Mouse (Mus musculus): ENCODE measurements around the gene Enc1.

Enc1 gene

DNA sequence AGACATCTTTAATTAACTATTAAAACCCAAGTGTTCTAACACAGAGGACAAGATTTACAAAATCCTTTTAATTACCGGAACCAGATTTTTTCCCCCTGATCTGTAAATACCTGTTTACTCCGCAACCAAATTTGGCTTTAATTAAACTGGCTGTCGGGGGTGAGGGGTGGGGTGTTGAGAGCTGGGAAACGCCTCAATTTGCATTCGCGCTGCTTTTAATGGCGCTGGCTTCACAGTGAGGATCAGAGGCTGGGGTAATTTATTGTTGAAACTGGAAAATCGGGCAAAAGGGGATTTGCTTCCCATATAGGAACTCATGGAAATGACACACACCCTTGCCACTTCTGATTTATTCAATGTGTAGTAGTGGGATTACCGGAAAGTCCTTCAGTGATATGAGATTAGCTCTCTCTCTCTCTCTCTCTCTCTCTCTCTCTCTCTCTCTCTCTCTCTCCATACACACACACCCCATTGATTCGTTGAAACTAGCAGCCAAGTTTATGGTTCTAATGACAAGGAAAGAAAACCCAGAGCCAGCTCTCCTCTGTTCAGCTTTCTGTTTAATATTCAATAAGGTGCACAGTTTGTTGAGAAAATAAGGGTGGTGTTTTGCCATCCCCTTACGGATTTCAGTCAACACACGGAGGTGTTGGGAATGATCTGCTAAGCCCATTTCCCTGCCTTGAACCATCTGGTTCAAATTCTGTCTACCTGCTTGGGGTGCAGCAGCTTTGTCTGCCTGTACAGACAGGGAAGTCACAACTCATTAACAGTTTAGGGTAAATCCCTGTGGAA is 51.7 kb downstream of the Enc1 start:
- no peak for DNase-seq (ENCODE audit: low spot score)

DNA sequence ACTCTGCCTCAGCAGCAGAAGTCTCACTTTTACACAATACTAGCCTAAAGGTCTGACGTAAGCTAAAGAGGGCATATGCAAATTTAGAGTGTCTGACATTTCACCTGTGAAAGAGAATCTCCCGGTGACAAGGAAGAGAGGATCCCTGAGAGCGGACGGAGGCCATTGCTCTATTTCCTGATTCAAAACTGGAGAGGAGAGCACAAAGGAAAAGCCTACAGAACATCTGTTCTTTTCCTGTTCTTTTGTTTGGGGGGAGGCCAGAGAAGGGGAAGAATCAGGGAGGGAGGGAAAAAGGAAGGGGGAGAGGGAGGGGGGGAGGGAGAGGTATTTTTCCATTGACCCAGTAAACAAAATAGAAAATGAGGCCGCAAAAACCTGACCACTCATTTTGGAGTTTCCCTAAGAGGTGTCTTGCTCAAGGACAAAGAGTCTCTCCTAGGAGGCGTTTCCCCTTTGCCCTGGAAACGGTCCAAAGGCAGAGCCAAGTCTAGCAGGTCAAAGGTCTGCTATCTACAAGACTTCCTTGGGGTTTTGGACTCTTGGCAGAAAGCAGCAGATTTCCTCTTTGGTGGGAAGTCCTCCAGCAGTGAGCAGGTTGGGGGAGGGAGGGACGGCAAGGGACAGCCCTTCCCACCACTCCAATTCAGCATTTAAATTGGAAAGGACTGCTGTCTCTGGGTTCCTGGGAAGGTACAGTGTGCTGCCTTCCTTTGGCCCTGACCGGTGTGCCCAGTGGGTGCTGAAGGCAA is 54.4 kb downstream of the Enc1 start:
- DNase-seq (ENCODE audit: low spot score): peak; percentile 40

GRCm38 (mm10) chr13:97295853-97296219 is 54.9 kb downstream of the Enc1 start:
- DNase-seq (ENCODE audit: low spot score): no peak

DNA sequence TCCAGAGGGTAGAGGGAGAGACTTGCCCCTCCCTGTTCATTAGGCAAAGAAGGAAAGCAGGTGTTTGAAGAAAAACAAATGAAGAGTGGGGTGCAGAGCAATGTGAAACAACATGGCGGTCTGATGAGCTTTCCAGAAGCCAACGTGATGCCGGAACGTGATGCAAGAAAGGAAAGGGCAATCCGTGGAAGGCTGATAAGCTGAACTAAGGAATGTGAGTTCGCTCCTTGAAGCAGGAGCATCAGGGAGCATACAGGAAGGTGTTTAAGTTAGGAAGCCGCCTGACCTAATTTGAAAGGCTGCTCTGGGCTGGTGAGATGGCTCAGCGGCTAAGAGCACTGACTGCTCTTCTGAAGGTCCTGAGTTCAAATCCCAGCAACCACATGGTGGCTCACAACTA is 55.4 kb downstream of the Enc1 start:
- no peak for DNase-seq (ENCODE audit: low spot score)

DNA sequence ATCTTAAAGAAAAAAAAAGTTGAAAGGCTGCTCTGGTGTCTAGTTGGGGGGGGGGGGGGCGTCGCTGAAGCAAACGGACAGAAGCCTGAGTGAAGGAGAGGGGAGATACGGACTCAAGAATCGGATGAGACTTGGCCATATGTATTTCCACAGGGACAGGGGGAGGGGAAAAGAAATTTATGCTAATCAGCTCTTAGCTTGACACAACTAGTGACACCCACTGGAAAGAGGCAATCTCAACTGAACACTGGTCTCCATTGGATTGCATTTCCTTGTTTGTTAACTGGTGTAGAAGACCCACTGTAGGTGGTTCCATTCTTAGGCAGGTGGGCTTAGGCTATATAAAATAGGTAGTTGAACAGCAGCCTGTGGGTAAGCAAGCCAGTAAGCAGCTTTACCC is 55.9 kb downstream of the Enc1 start:
- DNase-seq (ENCODE audit: low spot score): no peak

DNA sequence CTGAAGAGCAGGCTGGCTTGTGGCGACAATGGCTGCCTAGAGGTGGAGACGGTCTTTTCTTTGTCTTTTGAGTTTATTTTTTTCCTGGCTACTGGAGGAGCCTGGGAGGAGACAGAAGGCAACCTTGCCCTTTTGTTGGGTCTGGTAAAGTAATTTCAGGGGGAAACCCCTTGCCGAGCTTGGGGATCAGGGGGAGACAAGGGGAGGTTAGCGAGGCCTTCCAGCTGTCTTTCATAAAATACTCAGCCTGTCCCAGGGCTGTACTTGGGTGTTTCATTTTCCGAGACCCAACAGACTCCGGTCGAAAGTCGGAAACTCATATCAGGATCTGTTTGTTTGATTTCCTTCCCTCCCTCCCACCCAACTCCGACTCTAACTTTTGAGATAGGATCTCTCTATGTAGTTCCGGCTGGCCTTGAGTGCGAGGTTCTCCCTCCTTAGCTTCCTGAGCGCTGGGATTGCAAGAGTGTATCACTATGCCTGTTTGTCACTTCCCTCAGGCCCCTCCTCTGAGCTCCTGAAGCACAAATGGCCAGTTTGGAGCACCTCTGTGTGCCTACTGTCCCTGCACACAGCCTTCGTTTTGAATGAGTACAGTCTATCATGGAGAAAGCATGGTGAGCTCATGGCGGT is 56.6 kb downstream of the Enc1 start:
- no peak for DNase-seq (ENCODE audit: low spot score)

DNA sequence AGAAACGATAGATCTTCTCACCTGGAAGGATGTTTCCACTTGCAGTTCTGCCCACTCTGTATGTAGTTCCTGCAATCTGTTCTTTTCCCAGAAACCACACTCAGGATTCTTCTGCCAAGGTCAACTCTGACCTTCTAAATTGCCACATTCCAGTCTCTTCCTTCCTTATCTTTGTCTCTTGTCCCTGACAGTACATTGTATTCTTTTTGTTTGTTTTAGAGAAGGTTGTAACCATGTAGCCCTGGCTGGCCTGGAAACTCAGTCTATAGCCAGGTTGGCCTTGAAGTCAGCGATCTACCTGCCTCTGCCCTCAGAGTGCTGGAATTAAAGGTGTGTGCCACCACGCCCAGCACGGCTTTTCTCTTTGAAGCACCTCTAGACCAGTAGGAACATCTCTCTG is 58.0 kb downstream of the Enc1 start:
- no peak for DNase-seq (ENCODE audit: low spot score)

DNA sequence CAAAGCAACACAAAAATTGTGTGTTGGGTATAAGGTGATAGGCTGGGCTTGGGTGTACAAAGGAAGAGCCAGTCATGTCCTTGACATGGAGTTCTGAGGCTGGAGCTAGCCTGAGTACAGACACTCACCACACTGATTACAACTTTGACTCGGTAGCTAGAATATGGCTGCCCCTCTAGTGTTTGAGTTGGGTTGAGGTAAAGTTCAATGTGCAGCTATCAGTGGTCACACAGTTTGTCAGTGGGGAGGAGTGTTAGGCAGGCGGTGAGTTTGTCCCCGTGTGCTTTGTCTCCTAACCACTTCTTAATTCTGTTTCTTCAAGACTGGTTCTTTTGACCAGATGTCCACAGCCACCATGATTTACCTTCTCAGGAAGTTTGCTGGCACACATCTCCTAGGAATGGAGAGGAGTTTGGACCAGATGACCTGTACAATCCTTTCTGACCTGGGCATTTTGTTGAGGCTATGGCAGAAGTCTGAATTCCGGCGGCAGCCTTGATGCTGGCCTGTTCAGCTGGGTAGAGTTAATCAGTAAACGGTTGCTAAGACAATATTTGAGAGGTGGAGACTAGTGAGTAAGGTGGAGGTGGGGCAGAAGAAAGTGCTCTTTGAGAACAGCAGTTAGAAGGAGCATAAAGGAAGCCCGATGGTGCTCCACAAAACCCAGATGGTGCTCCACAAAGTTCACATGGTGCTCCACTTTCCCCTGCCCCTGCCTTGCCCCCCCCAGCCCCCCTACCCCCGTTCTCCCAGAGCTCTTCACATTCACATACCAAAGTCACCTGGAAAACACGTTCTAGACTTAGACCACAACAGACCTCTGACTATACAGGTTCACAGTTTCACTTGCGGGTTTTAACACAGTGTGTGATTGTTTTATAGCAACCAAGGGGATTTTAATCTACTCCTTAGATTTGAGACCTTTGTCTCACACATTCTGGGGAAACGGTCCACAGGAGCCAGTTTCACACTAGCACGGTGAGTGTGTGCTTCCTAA is 59.3 kb downstream of the Enc1 start:
- no peak for DNase-seq (ENCODE audit: low spot score)
